Mouse (Mus musculus) hindbrain, embryonic 13.5 days (tissue): ENCODE measurements around the gene Arl15. TPM values are rescaled to one million over a fixed set of nuclear protein-coding genes. Genes with fewer than 3 reads are reported as not detected.
A peak's percentile ranks its signal among the peaks of the same experiment; 100 is the strongest.

ENCODE experiments used
- ATAC-seq: fragments of 200-750 bp; cut with Nextera tagmentation; 2 replicates; pipeline ENCODE4 v1.8.0; 2017; ENCODE audit warnings: moderate TSS enrichment; ENCODE audit not compliant: low FRiP score
- H3K27ac ChIP-seq: fragments of 300-500 bp; sonication (generic); 2 replicates; pipeline ENCODE4 v1.5.1; 2015; ENCODE audit warnings: inconsistent platforms, mild to moderate bottlenecking, moderate library complexity
- H3K27me3 ChIP-seq: fragments of 300-500 bp; sonication (generic); 2 replicates; pipeline ENCODE4 v1.6.1; 2015; ENCODE audit warnings: mild to moderate bottlenecking, inconsistent platforms
- H3K36me3 ChIP-seq: fragments of 300-500 bp; sonication (generic); 2 replicates; pipeline ENCODE4 v1.6.1; 2015; ENCODE audit warnings: mild to moderate bottlenecking, inconsistent platforms
- H3K4me1 ChIP-seq: fragments of 300-500 bp; sonication (generic); replicated peaks from 2 replicates; pipeline ENCODE4 v1.6.1; 2015; ENCODE audit warnings: inconsistent platforms
- H3K4me2 ChIP-seq: fragments of 300-500 bp; sonication (generic); 2 replicates; pipeline ENCODE4 v1.6.1; 2015; ENCODE audit warnings: inconsistent platforms, mild to moderate bottlenecking, moderate library complexity
- H3K4me3 ChIP-seq: fragments of 300-500 bp; sonication (generic); 2 replicates; pipeline ENCODE4 v1.5.1; 2015; ENCODE audit warnings: mild to moderate bottlenecking, inconsistent platforms
- H3K9ac ChIP-seq: fragments of 300-500 bp; sonication (generic); 2 replicates; pipeline ENCODE4 v1.6.1; 2015; ENCODE audit warnings: mild to moderate bottlenecking, inconsistent platforms
- H3K9me3 ChIP-seq: fragments of 300-500 bp; sonication (generic); 2 replicates; pipeline ENCODE4 v1.6.1; 2016; ENCODE audit warnings: inconsistent platforms
- WGBS: fragments of 180-500 bp; shearing (Covaris S2); methylation state at CpG from one replicate; pipeline ENCODE4 v1.1.7; 2015; 5-methylcytosine and 5-hydroxymethylcytosine counted together
- polyA plus RNA-seq: library from polyadenylated mRNA; unstranded; fragments of >200 nt; fragmentation: Nextera tagmentation; extraction: Ambion mirVana; gene quantifications from 2 replicates; pipeline ENCODE4 v1.2.1, GENCODE M21; 2015

Arl15 gene
- polyA plus RNA-seq, 1 experiment from 2014 or later, result 17.3 TPM

DNA sequence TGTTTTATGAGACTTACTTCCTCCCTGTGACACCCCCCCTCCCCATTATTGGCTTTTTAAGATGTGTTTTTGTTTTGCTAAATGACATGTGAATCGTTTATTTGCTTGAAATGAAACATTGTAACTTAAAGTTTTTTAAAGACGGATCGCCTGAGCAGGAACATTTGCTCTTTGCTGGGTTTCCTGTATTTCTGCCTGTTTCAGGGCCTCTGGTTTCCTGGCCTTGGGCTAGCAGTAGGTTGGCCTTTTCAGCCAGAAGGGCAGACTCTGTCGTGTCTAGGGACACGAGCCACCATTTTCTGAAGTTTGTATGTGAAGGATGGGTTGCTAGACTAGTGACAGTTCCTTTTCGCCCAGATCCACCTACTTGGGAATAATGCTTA is 18.3 kb downstream of the Arl15 start:
- H3K9me3 ChIP-seq, result no peaks in the 10 kb centered on the region
- 83% methylated on average over 6 of the region's 6 CpGs for WGBS
- peaks cover 20% of the 10 kb centered on the region for H3K4me1 ChIP-seq
- H3K4me2 ChIP-seq, result no peak overlapping the region
- H3K9ac ChIP-seq, result no peak overlapping the region
- no peak for ATAC-seq
- no peaks in the 10 kb centered on the region for H3K27me3 ChIP-seq
- no peak overlapping the region for H3K27ac ChIP-seq
- H3K4me3 ChIP-seq, result no peak overlapping the region
- no peaks in the 10 kb centered on the region for H3K36me3 ChIP-seq

DNA sequence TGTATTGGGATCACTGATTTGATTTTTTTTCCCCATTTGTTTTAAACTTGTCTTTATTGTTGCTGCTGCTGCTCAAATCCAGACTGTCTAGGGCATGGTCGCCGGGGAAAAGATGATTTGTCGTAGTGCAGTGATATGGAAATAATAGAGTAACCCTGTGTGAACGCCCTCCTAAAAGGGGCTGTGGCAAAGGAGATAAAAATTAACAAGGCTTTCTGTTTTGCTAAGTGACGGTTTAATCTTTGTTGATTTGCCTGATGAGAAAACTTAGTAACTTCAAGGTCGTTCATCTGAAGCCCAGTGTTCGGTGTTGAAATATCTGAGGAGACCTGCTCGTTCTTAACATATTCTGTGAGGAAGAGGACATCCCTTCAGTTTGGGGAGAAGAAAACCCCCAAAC is 19.8 kb downstream of the Arl15 start:
- Histone ChIP-seq H3K4me3 (no peak overlapping the region), H3K4me1 (peaks cover 20% of the 10 kb centered on the region), H3K27ac (no peak overlapping the region), H3K4me2 (no peak overlapping the region), H3K27me3 (no peaks in the 10 kb centered on the region), H3K36me3 (no peaks in the 10 kb centered on the region), H3K9me3 (no peaks in the 10 kb centered on the region), H3K9ac (no peak overlapping the region)
- 80% methylated on average over 8 of the region's 8 CpGs for WGBS
- ATAC-seq, result no peak

DNA sequence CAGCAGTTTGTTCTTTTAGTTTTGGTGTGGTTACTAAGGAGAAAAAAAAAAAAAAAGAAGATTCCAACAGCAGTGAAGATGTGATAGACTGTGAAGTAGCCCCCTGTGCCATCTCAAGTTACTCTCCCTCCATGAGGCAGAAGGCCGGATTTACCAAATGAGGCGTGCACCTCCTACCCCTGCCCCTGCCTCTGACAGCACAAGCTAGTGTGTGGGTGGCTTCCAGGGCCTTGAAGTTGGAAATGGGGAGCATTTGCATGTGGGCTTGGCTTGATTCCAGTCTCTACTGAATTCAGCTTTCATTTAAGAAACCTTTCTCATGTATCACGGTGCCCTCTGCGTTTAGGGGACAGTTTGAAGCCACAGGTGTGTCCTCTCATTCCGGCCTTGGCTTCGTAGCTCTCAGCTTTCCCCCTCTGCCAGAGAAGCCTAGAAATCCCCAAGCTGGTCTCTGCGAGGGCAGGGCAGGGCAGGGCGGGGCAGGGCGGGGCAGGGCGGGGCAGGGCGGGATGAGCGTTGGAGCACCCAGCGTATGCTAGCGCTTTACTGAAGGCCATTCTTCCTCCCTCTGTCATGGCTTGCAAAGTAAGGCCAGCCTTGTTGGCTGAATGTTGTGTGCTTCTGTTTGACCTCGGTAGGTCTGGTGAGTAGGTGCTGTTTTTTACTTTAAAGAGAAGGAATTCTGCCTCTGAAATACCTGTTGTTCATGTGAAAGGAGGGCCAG is 21.6 kb downstream of the Arl15 start:
- no peak overlapping the region for H3K27ac ChIP-seq
- H3K27me3 ChIP-seq, result no peaks in the 10 kb centered on the region
- H3K4me1 ChIP-seq, result peaks cover 20% of the 10 kb centered on the region
- H3K36me3 ChIP-seq, result no peaks in the 10 kb centered on the region
- no peak overlapping the region for H3K4me3 ChIP-seq
- WGBS, result 23% methylated on average over 12 of the region's 15 CpGs
- no peak overlapping the region for H3K4me2 ChIP-seq
- no peak for ATAC-seq
- no peak overlapping the region for H3K9ac ChIP-seq
- H3K9me3 ChIP-seq, result no peaks in the 10 kb centered on the region

DNA sequence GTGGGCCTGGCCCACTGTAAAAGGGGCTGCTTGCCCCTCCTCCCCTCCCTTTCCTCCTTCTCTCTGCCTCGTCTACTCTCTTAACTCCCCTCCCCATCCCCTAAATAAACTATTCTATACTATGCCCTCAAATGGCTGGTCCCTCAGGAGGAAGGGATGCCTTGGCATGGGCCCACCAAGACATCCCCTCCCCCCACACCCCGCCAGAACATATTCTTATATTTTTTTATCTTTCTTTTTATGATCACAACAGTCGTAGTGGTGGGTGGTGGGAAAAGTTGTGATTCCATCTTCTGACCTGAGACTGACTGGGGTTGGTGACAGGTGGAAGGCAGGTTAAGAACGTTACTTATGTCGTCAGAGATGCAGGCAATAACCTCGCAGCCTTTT is 22.1 kb downstream of the Arl15 start:
- no peaks in the 10 kb centered on the region for H3K9me3 ChIP-seq
- H3K4me2 ChIP-seq, result no peak overlapping the region
- no peak overlapping the region for H3K9ac ChIP-seq
- H3K4me1 ChIP-seq, result peaks cover 17% of the 10 kb centered on the region
- H3K27ac ChIP-seq, result no peak overlapping the region
- no peak overlapping the region for H3K4me3 ChIP-seq
- H3K36me3 ChIP-seq, result no peaks in the 10 kb centered on the region
- no peaks in the 10 kb centered on the region for H3K27me3 ChIP-seq
- 64% methylated on average over 6 of the region's 6 CpGs for WGBS
- ATAC-seq, result 0 out of 2 replicates have a peak, but pooled peaks have one; percentile 34

DNA sequence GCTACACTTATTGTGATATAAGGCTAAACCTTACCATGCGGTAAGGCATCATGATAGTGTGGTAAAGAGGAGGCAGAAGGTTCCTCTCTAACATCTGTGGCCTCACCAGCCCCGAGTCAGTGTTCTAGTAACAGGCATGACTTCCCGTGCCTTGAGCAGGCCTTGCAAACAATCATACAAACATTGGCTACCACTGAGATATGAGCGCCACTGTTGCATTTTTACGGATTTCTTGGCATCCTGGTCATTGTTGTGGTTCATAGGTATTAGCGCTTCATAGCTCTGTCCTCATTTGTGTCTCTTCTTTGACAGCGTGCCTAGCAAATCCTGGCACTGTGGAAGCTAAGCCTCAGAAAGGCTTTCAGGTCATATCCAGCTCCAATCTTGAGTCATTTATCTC is 24.7 kb downstream of the Arl15 start:
- Histone ChIP-seq H3K4me2 (no peak overlapping the region), H3K4me1 (peaks cover 11% of the 10 kb centered on the region), H3K27ac (no peak overlapping the region), H3K27me3 (no peaks in the 10 kb centered on the region), H3K36me3 (no peaks in the 10 kb centered on the region), H3K4me3 (no peak overlapping the region), H3K9me3 (no peaks in the 10 kb centered on the region), H3K9ac (no peak overlapping the region)
- ATAC-seq, result no peak
- WGBS, result 94% methylated on average over 7 of the region's 7 CpGs

DNA sequence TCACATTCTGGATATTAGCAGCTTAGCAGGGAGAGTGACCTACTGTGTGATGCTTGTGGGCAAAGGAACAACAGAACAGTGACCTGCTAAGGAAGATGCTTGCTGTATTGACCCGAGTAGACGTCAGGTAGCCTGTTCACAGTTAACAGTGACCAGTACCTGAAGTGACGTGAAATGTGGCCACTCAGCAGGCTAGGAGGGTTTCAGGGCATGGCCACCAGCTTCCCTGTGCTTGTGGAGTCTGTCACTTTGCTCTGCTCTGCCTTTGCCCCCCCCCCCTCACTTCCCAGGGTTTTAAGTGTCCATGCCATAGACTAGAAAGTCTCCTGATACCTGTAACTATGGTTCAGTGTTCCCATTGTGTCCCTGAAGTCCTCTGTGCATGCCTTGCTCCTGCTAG is 25.9 kb downstream of the Arl15 start:
- Histone ChIP-seq H3K9ac (no peak overlapping the region), H3K27me3 (no peaks in the 10 kb centered on the region), H3K27ac (no peak overlapping the region), H3K4me1 (peaks cover 11% of the 10 kb centered on the region), H3K36me3 (no peaks in the 10 kb centered on the region), H3K9me3 (no peaks in the 10 kb centered on the region), H3K4me3 (no peak overlapping the region), H3K4me2 (no peak overlapping the region)
- WGBS, result 87% methylated on average over 3 of the region's 3 CpGs
- no peak for ATAC-seq

DNA sequence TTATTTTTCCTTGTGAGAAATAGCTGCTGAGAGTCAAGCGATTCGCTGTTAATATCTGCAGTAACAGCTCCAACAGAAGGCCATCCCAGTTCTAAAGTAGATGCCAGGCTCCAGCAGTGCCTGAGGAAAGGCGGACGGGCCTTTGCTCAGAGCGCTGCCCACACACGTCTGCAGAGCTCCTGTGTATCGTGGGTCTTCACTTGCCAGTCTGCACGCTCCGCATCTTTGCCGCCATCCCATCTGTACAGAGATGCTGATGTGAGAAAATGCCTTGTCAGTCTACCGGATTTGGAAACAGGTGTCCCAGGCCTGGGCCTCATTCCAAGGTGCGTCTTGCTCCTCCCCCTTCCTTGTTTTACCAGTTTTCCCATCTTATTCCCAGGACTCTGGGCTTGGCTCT is 27.6 kb downstream of the Arl15 start:
- Histone ChIP-seq H3K4me3 (no peak overlapping the region), H3K27me3 (no peaks in the 10 kb centered on the region), H3K9ac (no peak overlapping the region), H3K36me3 (no peaks in the 10 kb centered on the region), H3K27ac (no peak overlapping the region), H3K9me3 (no peaks in the 10 kb centered on the region), H3K4me1 (no peaks in the 10 kb centered on the region), H3K4me2 (no peak overlapping the region)
- no peak for ATAC-seq
- WGBS, result 85% methylated on average over 12 of the region's 12 CpGs

DNA sequence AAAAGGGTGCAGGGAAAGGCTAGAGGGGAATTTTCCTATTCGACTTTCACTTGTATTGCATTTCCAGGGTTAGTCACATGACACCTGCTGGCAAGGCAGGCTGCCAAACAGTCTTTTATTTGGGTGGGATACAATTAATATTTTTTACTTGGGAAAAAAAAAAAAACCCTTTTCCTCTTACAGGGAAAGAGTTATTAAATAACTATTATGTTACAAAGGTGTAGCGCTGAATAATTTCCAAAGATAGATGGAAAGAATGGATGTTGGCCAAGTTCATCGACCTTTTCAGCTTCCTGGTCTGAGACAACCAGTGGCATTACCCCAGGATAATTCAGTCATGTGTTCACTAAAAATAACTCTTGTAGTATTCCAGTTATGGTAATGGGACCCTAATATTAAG is 29.7 kb downstream of the Arl15 start:
- no peaks in the 10 kb centered on the region for H3K9me3 ChIP-seq
- no peaks in the 10 kb centered on the region for H3K4me1 ChIP-seq
- 92% methylated on average over 3 of the region's 3 CpGs for WGBS
- H3K9ac ChIP-seq, result no peak overlapping the region
- H3K36me3 ChIP-seq, result no peaks in the 10 kb centered on the region
- no peak for ATAC-seq
- H3K27me3 ChIP-seq, result no peaks in the 10 kb centered on the region
- H3K27ac ChIP-seq, result no peak overlapping the region
- H3K4me3 ChIP-seq, result no peak overlapping the region
- no peak overlapping the region for H3K4me2 ChIP-seq

DNA sequence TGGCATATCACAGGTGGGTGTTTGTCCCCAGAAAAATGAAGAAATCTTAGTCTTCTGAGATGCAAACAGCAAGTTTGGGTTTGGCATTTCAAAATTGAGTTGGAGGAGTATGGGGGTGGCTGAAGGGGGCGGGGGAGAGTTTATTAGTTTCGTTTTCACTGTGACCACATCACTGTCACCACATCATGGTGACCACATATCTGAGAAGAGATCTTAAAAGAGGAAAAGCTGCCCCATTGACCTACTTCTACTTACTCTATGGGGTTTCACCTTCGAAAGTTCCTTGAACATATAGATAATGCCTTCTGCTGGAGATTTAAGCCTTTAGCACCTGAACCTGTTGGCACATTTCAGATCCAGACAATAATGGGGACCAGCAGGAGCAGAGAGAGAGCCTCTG is 34.3 kb downstream of the Arl15 start:
- no peak overlapping the region for H3K9ac ChIP-seq
- no peaks in the 10 kb centered on the region for H3K27me3 ChIP-seq
- no peak overlapping the region for H3K4me3 ChIP-seq
- H3K4me1 ChIP-seq, result no peaks in the 10 kb centered on the region
- H3K4me2 ChIP-seq, result no peak overlapping the region
- H3K9me3 ChIP-seq, result peaks cover 10% of the 10 kb centered on the region; the same call in 1 of the 2 replicates
- no peaks in the 10 kb centered on the region for H3K36me3 ChIP-seq
- WGBS, result 91% methylated on average over 3 of the region's 3 CpGs
- H3K27ac ChIP-seq, result no peak overlapping the region
- ATAC-seq, result no peak

DNA sequence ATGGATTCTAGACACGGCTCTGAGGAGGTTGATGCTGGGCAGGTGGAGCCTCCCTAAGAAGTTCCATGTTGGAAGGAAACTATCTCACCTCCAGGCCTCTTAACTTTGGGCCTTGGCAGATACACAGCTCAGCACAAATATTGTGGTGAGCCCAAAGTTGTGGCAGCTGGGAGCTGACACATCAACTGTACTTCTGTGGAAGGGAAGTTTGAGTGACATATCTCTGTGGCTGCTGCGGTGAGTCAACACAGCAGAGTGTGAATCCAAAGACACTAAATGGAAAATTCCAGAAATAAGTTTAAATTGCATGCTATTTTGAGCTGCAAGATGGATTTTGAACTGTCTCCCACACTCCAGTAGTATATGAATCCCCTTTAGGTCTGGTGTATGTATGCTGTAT is 34.8 kb downstream of the Arl15 start:
- Histone ChIP-seq H3K9ac (no peak overlapping the region), H3K27me3 (no peaks in the 10 kb centered on the region), H3K36me3 (no peaks in the 10 kb centered on the region), H3K27ac (no peak overlapping the region), H3K9me3 (peaks cover 10% of the 10 kb centered on the region; the same call in 1 of the 2 replicates), H3K4me2 (no peak overlapping the region), H3K4me3 (no peak overlapping the region), H3K4me1 (no peaks in the 10 kb centered on the region)
- WGBS, result 96% methylated on average over 2 of the region's 2 CpGs
- no peak for ATAC-seq

DNA sequence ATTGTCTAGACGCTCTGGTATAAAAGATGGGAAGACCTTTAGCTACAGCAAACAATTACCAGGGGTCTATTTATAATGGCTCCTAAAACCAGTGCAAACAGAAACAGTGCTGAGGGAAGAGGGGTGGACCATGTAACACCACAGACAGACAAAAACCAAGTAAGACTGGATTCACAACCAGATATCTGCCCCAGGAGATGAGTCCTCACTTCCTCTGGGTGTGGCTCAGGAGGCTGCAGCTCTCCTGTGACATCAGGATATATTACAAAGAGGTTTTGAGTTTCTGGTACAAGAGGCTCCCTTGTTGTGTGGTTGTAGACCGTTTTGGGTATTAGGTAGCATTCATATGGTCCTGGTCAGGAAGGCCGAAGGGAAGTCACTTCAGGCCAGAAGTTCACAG is 36.5 kb downstream of the Arl15 start:
- Histone ChIP-seq H3K4me3 (no peak overlapping the region), H3K9ac (no peak overlapping the region), H3K27ac (no peak overlapping the region), H3K4me2 (no peak overlapping the region), H3K9me3 (peaks cover 10% of the 10 kb centered on the region; the same call in 1 of the 2 replicates), H3K27me3 (no peaks in the 10 kb centered on the region), H3K36me3 (no peaks in the 10 kb centered on the region), H3K4me1 (no peaks in the 10 kb centered on the region)
- 90% methylated on average over 3 of the region's 3 CpGs for WGBS
- ATAC-seq, result no peak

DNA sequence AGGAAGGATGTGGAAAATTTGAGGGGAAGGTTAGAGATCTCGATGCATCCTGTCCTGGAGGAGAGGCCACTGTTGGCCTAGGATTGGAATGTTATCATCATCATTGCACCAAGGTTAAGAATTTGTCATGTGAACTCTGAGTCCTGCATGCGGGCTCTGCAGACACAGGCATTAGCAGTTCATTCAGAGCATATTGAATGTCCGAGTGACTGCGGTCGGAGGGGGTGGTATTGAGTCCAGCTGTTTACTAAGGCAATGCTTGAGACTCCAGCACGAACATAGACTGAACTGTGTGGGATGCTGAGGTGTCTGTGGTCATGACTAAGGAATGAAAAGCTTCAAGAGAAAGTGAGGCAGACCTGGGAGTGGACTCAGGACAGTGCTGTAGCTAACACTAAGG is 38.6 kb downstream of the Arl15 start:
- no peak overlapping the region for H3K4me2 ChIP-seq
- 93% methylated on average over 6 of the region's 6 CpGs for WGBS
- ATAC-seq, result no peak

DNA sequence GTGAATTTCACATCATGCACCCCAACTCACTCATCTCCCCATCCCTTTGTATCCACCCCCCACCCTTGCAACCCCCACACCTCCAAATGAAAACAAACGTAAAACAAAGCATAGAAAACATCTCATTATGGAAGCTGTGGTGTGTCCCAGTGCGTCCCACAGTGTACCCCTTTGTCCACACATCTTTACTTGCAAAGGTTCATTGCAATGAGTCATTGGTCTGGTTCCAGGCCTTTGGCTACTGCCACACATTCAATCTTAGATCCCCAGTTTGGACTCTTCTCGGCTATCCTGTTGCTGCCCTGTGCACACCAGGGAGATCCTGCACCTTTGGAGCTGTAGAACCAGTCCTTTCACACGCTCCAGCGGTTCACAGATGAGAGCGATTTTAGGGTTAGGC is 41.6 kb downstream of the Arl15 start:
- WGBS, result 93% methylated on average over 6 of the region's 6 CpGs

More for the DNA sequence above, 38.6 kb downstream of the Arl15 start:
- peaks cover 10% of the 10 kb centered on the region; the same call in 1 of the 2 replicates for H3K9me3 ChIP-seq
- no peaks in the 10 kb centered on the region for H3K27me3 ChIP-seq
- H3K9ac ChIP-seq, result no peak overlapping the region
- no peak overlapping the region for H3K27ac ChIP-seq
- H3K4me3 ChIP-seq, result no peak overlapping the region
- no peaks in the 10 kb centered on the region for H3K4me1 ChIP-seq
- no peaks in the 10 kb centered on the region for H3K36me3 ChIP-seq

More for the DNA sequence above, 41.6 kb downstream of the Arl15 start:
- ATAC-seq, result no peak
- Histone ChIP-seq H3K27ac (no peak overlapping the region), H3K9me3 (peaks cover 6% of the 10 kb centered on the region; the same call in 1 of the 2 replicates), H3K9ac (no peak overlapping the region), H3K4me2 (no peak overlapping the region), H3K36me3 (no peaks in the 10 kb centered on the region), H3K27me3 (no peaks in the 10 kb centered on the region), H3K4me1 (no peaks in the 10 kb centered on the region), H3K4me3 (no peak overlapping the region)
